In genomic region chr5:149372018-149372417, GRCm38 (mm10) we compare ENCODE assay signal across 26 mouse cellular contexts.
"Had no signal": no experiment of that assay in that cellular context is flagged by ENCODE, and none has a peak within 500 bp of the region (broad histone marks: within the 10 kb centered on the region; RNA-seq: fewer than 3 reads in every experiment).

No protein-coding gene starts in this region.

- H3K36me3 ChIP-seq: heart, embryonic 13.5 days; heart, embryonic 15.5 days; hindbrain, embryonic 13.5 days; hindbrain, embryonic 15.5 days; kidney, embryonic 15.5 days; limb, embryonic 10.5 days; limb, embryonic 12.5 days had no signal

- H3K27ac ChIP-seq: heart, adult 2 months; hindbrain, embryonic 13.5 days; hindbrain, embryonic 15.5 days; hindbrain, postnatal 0 days; kidney, embryonic 15.5 days; layer of hippocampus, adult 2 months; left cerebral cortex, adult 2 months; limb, embryonic 12.5 days had no signal

- H3K4me2 ChIP-seq: heart, embryonic 11.5 days; heart, embryonic 15.5 days; hindbrain, embryonic 13.5 days; hindbrain, embryonic 15.5 days; kidney, embryonic 15.5 days; limb, embryonic 12.5 days; liver, embryonic 11.5 days had no signal

- H3K4me3 ChIP-seq: heart, adult 2 months; heart, embryonic 13.5 days; heart, embryonic 15.5 days; hindbrain, embryonic 13.5 days; hindbrain, embryonic 15.5 days; kidney, embryonic 15.5 days; layer of hippocampus, adult 2 months; left cerebral cortex, adult 2 months; limb, embryonic 10.5 days; limb, embryonic 12.5 days had no signal

- H3K27me3 ChIP-seq: heart, embryonic 13.5 days; heart, embryonic 15.5 days; hindbrain, embryonic 13.5 days; hindbrain, embryonic 15.5 days; kidney, embryonic 15.5 days; limb, embryonic 12.5 days had no signal

- H3K9ac ChIP-seq: heart, embryonic 13.5 days; heart, embryonic 15.5 days; hindbrain, embryonic 13.5 days; hindbrain, embryonic 15.5 days; kidney, embryonic 15.5 days; limb, embryonic 12.5 days had no signal

- H3K9me3 ChIP-seq: heart, embryonic 13.5 days; heart, embryonic 15.5 days; hindbrain, embryonic 13.5 days; hindbrain, embryonic 15.5 days; kidney, embryonic 15.5 days; limb, embryonic 10.5 days; limb, embryonic 12.5 days had no signal

- ATAC-seq: hindbrain, postnatal 0 days; intestine, embryonic 16.5 days had no signal

- DNase-seq: gastrocnemius, postnatal 14 days; gastrocnemius, postnatal 36 days; heart, adult 11 months; heart, adult 2 months; heart, postnatal 14 days; heart, postnatal 36 days; kidney, adult 11 months; kidney, adult 2 months; kidney, adult 9 months; kidney, postnatal 10 days; kidney, postnatal 25 days; kidney, postnatal 4 days; liver had no signal
